Mouse (Mus musculus) megakaryocyte progenitor cell, adult 5-6 weeks (primary cell): ENCODE data around the gene Prss16. TPM values are rescaled to one million over a fixed set of nuclear protein-coding genes. Genes with fewer than 3 reads are reported as not detected.

Source experiments
- ATAC-seq: replicated peaks from 2 replicates; pipeline ENCODE4 v1.8.0; 2016; ENCODE audit warnings: mild to moderate bottlenecking, moderate TSS enrichment, inconsistent platforms; ENCODE audit not compliant: poor library complexity
- total RNA-seq, 2 experiments: library from RNA; stranded (forward) in 1 of 2; stranded (reverse) in 1 of 2; fragments of 157-497, 149-512 nt in 1 of 2; fragments of 200-1000 nt in 1 of 2; gene quantifications; 2 replicates each; pipeline versions ENCODE4 v1.2.3 to v1.2.4; 2015 to 2017

The Prss16 gene
- total RNA-seq, 2 experiments from 2014 or later = 11.4 to 17.0 TPM

- no peak for ATAC-seq
Observed at GRCm38 (mm10) chr13:22007872-22008271, 1.7 kb downstream of the Prss16 start.

GRCm38 (mm10) chr13:22007121-22007510 lies 2.4 kb downstream of the Prss16 start:
- no peak for ATAC-seq

GRCm38 (mm10) chr13:22006334-22007120 lies 3.0 kb downstream of the Prss16 start:
- peak; percentile 54 for ATAC-seq

- peak; percentile 54 for ATAC-seq
Observed at GRCm38 (mm10) chr13:22005605-22006333, 3.8 kb downstream of the Prss16 start.

GRCm38 (mm10) chr13:22001823-22002222 lies 7.7 kb downstream of the Prss16 start:
- ATAC-seq = peak; percentile 55

GRCm38 (mm10) chr13:22001346-22001745 lies 8.2 kb downstream of the Prss16 start:
- ATAC-seq = peak; percentile 30

GRCm38 (mm10) chr13:21999147-21999546 lies 10.4 kb downstream of the Prss16 start:
- ATAC-seq = no peak

GRCm38 (mm10) chr13:21998412-21998811 lies 11.1 kb downstream of the Prss16 start:
- ATAC-seq = no peak

- no peak for ATAC-seq
Observed at GRCm38 (mm10) chr13:21997821-21998220, 11.7 kb downstream of the Prss16 start.

GRCm38 (mm10) chr13:21997201-21997820 lies 12.2 kb downstream of the Prss16 start:
- ATAC-seq = no peak

GRCm38 (mm10) chr13:21996840-21997185 lies 12.7 kb downstream of the Prss16 start:
- no peak for ATAC-seq

- ATAC-seq = peak; percentile 33
Observed at GRCm38 (mm10) chr13:21996101-21996839, 13.3 kb downstream of the Prss16 start.

GRCm38 (mm10) chr13:21995331-21995914 lies 14.1 kb downstream of the Prss16 start:
- peak; percentile 67 for ATAC-seq

- ATAC-seq = no peak
Observed at GRCm38 (mm10) chr13:21994896-21995295, 14.6 kb downstream of the Prss16 start.

GRCm38 (mm10) chr13:21993957-21994738 lies 15.4 kb downstream of the Prss16 start:
- ATAC-seq = peak; percentile 37

- ATAC-seq = no peak
Observed at GRCm38 (mm10) chr13:21992550-21992949, 17.0 kb downstream of the Prss16 start.

- ATAC-seq = no peak
Observed at GRCm38 (mm10) chr13:21984486-21984885, 25.1 kb downstream of the Prss16 start.

- ATAC-seq = no peak
Observed at GRCm38 (mm10) chr13:21981803-21982193, 27.7 kb downstream of the Prss16 start.

GRCm38 (mm10) chr13:21980981-21981802 lies 28.4 kb downstream of the Prss16 start, which contains the start of gene Pom121l2:
Gene Pom121l2, plus strand, starts transcription at chr13:21981194.
- ATAC-seq = peak; percentile 69
